Mouse (Mus musculus) R1 (cell line): Measurements from ENCODE around the gene Batf2.
"Not testable (repeated sequence)": the region's sequence is repeated elsewhere in the genome, so short reads cannot be mapped to it uniquely, and the experiment has no call there.

Source experiments
- DNase-seq: peaks from one replicate; pipeline ENCODE4 v3.0.0-alpha.2; 2018; ENCODE audit warnings: low read depth, low spot score

Gene Batf2

DNA sequence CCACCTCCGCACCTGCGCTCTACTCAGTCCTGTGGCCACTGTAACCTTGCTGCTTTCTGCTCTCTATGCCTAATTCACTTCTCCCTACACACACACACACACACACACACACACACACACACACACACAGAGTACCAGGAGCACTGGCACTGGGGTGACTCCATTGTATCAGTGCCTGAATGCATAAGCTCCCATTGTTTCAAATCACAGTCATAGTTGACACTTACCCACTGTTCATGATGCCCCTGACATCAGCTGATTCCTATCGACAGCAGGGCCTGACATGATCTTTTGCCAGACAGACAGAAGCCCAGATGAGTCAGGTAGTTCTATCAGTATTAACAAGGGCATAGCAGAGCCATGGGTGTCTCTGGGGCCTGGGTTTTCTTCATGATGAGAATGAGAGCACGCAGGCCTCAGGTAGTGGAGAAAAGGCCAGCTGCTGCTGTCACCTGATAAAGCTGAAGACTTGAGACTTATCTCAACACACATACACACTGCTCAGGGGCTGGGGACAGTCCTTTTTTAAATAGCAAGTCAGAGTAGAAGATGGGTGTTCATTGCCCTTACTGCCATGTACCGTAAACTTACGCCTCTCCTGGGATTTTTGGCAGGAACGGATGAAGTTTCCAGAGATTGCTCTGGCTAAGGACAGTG, 8.5 kb upstream of the Batf2 start:
- DNase-seq: no peak

DNA sequence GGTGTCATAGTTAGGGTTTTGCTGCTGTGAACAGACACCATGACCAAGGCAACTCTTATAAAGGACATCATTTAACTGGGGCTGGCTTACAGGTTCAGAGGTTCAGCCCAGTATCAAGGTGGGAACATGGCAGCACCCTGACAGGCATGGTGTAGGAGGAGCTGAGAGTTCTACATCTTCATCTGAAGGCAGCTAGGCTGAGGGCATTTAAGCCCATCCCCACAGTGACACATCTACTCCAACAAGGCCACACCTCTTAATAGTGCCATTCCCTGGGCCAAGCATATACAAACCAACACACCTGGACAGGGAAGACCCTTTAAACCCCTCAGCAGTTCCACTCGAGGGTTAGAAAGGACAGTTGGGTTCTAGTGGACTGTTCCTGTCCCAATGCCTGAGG, 7.6 kb upstream of the Batf2 start:
- DNase-seq: not testable (repeated sequence)

DNA sequence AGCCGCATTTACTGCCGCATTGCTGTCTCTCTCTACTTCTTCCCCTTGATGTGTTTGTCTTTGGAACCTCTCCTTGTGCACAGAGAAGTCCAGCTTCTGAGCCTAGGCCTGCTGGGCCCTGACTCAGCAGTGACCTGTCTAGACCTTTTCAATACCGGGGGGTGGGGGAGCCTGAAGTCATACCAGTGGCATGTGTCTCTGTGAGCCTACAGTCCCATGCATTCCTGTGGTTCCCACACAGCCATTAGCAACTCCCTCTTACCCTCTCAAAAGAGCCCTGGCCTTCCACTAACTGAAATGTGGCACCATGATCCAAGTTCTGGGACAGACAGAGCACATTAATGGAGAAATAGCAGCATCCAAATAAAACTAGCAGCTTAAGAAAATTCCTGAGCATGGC, 4.4 kb upstream of the Batf2 start:
- no peak for DNase-seq

DNA sequence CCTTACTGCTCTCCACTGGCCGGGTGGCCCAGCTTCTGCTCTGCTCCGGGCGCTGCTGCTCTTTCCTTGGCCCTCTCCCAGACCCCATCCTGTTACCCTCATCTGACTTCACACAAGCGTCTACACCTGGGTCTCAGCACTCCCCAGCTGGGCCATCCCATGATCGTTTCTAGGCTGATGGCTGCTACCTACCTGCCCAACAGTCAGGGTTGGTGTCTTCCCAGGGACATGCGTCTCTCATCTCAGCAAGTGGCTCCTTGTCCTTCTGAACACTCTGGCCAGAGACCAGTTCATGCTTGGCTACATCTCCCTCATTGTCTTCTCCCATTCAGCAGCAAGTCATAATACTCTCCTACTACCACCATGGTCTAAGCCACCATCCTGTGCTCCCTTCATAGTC, 1.1 kb upstream of the Batf2 start:
- DNase-seq: no peak

DNA sequence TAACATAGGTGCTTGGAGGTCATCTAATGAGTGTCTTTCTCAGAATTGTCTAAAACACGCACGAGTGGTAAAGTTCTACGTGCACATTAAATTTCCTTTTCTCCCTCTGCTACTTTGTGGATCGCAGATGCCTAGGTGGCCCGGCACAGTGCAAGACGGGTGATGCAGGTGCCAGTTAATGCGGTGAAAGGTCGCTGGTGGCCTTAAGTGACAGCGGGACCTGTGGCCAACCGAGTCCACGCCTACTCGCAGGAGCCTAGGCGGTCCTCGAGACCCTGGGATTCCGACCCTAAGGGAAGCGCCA, 457 bp upstream of the Batf2 start:
- DNase-seq: no peak

DNA sequence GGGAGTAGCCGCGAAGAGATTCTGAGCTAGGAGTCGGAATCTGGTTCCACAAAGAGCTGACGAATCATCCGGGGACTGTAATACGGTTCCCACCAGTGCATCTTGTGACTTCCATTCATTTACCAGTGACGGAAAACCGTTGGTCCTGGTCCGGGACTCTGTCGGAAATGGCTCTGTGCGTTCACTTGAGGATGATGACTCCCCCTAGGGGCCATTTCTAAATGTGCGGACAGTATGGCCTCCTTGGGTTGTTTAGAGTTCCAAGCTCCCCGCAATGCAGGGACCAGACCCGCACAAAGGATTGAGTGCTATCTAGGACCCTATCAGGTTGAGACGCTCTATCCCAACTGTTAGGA, 589 bp downstream of the Batf2 start, which contains the start of gene Arl2:
TSS of gene Arl2 (minus strand) at position 155 of the 356 bp plus-strand sequence.
- peak; percentile 98 for DNase-seq

DNA sequence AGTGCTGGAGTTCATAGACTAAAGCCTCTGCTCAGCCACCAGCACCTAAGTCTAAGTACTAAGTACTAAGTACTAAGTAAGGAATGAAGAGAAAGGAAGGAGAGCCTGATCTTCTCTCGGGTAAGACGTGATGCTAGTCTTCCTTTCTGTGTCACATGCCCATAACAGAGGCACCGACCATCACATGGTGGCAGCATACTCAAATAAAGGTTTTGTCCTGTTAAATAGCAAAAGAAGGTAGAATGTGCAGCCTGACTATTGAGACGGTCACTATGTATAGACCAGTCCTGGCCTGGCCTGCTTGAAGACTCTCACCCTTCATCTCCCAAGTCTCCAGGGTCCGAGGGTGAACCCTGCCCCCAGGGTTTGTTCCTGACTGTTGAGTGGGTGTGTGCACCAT, 4.1 kb downstream of the Batf2 start:
- no peak for DNase-seq

DNA sequence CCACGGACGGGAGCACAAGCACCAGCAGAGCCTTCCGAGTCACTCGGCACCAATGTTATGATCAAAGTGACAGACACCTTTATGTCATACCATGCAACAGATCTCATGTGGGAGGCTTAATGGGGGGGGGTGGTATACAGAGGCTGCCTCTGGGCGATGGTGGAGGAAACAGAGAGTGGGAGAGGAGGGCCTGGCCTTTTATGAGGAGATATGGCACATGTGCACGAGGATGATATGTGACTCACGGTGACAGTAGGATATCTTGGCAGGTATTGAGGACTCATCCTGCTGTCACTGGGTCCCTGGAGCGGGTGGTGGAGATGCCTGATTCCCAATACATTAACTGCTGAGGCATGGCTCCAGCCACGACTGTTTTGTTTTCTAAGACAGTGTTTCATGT, 14.4 kb downstream of the Batf2 start:
- no peak for DNase-seq

DNA sequence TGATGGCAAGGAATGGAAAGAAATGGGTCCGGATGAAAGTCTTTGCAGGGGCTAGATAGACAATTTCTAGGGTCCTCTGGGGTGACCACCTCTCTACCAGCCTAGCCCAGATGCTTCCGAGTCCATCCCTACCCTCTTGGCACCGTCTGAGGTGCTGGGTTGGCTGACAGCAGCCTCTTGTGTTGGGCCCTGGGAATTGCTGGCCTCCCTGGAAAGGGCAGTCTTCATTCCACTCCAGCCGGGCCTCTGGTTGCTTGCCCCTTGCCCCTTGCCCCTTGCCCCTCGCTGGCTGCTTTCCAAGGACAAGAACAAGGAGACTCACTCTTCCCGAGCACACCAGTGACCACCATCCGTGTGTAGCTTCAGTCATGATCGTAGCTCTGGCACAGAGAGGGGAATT, 15.6 kb downstream of the Batf2 start:
- no peak for DNase-seq

DNA sequence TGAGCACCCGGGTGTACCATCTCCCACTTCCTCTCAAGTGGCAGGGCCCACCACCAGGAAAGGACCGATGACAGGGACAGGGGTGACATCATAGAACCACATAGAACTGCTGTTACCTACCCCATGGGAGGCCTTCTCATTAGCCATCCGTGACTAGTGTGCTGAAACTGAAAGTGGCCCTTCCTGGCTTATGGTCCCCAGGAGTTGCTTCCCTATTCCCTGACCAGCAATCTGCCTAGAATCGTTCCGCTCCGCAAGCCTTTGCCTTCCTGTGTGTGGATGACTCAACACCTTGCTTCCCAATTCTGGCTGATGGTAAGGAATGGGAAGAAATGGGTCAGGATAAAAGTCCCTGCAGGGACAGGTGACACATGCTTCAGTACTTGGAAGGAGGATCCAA, 16.4 kb downstream of the Batf2 start:
- DNase-seq: no peak

DNA sequence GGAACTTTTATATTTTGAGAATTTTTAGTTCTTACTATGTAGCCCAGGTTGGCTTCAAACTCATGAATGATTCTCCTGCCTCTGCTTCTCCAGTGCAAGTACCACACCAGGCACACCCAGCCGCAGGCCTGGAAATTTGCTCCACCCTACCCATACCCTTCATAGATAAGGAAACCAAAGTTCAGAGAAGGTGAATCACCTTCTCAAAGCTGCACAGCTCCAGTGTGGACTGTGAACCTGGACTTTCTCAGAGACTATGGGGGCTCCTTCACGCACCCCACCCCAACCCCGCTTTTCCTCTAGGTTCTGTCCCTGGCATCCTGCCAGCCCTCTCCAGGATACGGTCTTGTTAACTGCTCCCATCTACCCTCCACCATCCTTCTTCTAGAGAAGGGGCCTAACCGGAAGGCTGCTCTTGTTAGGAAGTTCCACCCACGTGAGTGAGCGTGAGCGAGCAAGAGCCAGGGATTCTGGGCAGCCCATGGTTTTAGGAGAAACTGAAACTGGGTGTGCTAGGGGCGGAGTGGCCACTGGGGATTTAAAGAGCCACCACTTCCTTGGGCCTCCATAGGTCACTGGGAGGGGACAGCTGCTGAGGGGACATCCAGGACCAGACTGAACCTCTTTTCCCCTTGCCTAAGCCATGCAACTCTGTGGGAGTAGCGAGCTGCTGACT, 23.2 kb downstream of the Batf2 start:
- peak; percentile 6 for DNase-seq

DNA sequence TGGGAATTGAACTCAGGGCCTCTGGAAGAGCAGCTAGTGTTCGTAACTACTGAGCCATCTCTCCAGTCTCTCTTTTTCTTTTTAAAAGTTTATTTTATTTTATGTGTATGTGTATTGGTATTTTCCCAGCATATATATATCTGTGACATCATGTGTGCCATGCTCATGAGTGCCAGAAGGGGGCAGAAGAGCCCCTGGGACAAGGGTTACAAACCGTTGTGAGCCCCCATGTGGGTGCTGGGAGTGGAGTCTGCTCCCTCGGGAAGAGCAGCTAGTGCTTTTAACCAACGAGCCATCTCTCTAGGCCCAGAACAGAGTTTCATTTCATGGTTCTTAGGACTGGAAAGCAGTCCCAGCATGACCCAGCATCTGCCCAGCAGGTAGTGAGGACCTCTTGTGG, 26.0 kb downstream of the Batf2 start:
- DNase-seq: peak; percentile 68

DNA sequence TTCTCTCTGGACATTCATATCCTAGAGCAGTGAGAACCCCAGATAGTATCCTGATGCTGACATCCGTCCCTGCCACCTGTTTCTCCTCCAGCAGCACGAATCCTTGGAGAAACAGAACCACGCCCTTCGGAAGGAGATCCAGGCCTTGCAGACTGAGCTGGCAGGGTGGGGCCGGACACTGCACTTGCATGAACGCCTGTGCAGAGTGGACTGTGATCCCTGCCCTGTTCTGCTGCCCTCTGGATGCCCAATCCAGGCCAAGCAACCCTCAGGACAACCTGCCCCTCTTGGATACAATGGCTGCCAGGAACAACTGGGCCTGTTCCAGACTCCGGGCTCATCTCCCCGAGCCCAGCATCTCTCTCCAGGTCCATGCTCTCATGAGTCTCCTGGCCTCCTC, 30.4 kb downstream of the Batf2 start:
- DNase-seq: no peak

DNA sequence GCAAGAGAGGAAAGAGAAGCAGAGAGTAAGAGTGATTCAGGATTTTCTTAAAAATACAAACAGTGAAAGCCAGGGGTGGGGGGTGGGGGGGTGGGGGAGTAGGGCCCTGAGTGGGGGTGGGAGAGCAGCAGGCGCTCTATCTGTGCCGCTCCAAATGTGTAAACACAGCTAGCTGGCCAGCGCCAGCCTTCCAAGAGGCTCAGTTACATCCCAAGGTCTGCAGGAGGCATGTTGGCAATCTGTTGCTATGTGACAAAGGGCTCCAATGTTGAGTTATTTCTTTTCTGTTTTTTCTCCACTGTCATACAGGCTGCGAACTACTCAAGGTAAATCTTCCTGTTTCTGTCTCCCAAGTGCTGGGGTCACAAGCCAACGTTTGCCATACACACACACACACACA, 34.0 kb downstream of the Batf2 start:
- no peak for DNase-seq

DNA sequence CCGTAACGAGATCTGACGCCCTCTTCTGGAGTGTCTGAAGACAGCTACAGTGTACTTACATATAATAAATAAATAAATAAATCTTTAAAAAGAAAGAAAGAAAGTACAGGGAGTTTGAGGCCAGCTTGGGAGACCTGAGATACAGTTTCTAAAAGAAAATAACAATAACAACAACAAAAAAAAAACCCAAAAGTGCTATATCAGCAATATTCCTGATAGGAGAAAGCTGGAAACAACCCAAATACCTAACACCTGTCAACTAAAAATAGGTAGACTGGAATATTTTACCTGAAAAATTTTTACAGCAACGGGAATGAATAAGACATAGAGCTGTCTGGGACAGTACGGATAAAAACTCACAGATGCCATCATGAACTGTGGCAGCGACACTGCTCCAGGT, 38.0 kb downstream of the Batf2 start:
- no peak for DNase-seq

DNA sequence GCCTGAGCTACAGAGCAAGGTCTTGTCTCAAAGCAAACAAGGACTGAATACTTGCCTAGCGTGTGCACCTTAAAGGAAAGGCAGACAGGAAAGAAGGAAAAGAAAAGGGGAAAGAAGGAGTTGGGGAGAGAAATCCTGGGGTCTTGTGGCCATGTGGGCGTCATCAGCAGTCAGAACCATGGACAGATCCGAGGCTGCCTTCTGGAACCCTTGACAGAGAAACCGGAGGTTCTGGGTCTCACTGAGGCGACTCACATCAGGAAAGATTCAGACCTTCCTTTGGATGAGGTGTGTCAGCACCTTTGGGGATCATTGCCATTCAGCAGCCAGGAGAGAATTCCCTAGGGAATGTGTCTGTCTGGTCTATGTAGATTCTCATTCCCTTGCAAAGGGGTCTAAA, 40.8 kb downstream of the Batf2 start:
- peak; percentile 64 for DNase-seq

DNA sequence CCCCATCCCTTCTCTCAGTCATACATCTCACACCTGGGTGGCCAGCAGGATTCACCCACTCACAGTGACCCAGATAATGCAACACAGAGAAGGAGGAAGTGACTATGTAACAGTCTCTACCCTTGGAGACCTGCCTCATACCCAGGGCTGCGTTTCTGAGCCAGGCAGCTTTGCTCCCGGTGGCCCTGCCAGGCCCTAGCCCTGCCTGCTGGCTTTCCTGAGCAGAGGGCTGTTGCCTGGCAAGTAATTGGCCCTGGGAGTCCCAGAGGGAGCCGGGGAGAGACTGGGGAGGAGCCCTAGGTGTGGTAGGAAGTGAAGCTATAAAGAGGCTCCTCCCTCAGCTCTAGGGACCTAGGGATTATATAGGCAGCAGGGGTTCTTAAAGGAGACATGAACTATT, 41.8 kb downstream of the Batf2 start:
- no peak for DNase-seq

DNA sequence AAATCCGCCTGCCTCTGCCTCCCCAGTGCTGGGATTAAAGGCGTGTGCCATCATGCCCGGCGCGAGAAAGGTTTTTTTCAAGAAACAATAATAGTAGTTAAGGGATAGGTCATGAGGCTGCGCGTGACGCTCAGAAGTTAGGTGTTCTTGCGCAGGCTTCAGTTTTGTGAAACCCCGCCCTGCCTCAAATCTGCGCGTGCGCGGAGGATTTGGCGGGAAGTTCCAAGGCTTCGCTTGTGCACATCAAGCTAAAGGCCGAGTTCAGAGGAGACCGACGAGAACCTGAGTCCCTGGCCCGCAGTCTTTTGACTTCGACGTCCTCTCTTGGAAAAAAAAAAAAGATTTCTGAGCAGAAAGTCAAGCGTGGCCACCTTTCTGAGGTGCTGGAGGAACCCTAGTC, 43.3 kb downstream of the Batf2 start, which contains the start of gene Majin:
TSS of gene Majin (plus strand) at position 258 of the 400 bp plus-strand sequence.
- DNase-seq: peak; percentile 91

DNA sequence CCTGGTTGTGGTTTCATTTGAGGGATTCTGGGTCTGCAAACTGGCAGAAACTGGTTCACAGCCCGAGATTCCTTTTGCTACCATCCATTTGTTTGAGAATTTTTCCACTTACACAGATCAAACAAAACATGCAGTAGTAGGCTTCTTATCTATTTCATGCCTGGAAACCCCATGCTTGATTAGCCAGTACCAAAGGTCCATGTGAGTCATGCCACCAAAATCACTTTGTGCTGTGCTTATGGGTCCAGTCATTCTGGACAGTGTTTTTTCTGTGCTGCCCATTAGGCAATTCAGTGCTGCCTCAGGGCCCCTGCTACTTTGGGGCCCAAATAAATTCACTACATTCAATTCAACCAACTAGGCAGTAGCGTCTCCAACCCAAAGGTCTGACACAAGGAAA, 63.5 kb downstream of the Batf2 start:
- no peak for DNase-seq

DNA sequence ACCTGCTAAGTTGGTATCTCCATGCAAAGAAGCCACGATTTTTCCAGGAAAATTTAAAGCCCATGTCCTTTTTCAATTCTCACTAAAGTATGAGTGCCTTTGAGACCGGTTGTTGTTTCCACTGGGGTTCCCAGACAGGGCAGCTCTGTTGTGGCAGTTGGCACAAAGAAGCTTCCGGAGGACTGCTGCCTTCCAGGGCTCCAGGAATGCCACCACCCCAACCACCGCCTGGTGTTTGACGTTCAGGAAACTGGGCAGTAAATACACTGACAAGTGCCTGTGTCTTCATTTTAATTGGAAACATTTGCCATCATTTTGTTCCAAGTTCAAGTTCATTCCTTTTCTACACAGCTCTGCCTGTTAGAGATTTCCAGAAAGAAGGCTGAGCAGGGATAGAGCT, 65.9 kb downstream of the Batf2 start:
- DNase-seq: no peak

DNA sequence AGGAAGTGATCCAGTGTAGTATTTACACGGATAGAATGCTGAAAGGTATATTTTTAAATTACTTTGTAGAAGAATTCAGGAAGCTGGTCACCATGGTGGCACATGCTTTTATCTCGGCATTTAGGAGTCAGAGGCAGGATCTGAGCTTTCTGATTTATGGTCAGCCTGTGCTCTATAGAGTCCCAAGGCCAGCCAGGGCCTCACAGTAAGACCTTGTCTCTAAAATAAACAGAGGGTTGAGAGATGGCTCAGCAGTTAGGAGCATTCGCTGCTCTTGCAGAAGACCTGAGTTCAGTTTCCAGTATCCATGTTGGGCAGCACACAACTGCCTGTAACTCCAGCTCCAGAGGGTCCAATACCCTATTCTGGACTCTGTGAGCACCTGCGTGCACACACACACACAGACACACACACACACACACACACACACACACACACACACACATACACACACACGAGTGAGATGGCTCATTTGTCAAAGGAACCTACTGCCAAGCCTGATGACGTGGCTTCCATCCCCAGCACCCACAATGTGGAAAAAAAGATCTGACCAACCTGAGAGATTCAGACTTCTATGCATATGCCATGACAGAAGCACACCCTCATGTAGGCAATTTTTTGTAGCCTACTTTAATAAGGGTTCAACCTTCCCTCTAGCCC, 75.4 kb downstream of the Batf2 start:
- DNase-seq: no peak

DNA sequence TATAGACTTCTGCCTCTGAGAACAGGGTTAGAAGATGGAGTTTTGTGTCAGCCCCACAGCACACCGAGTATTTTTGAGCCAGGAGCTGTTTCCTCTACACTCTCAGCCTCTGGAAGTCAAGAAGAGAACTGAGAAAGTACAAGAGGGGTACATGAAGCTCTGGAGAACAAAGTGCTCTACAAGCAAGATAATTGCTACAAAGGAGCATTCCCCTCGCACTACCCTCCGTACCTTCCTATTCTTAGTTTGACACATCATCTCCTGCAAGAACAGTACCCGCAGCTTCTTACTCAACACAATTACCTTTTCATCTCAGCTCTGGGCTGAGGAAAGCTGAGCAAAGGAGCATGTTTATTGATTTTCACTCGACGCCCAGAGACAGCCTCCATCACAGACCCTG, 77.8 kb downstream of the Batf2 start:
- no peak for DNase-seq
